Mouse (Mus musculus): ENCODE measurements at regions not wholly inside any gene's neighbourhood (a gene's known extent, or its start where the extent isn't known, plus 50 kb on each side); places are given as distances from the start of the nearest gene placed in this dataset.
A peak's percentile ranks its signal among the peaks of the same experiment; 100 is the strongest.

DNA sequence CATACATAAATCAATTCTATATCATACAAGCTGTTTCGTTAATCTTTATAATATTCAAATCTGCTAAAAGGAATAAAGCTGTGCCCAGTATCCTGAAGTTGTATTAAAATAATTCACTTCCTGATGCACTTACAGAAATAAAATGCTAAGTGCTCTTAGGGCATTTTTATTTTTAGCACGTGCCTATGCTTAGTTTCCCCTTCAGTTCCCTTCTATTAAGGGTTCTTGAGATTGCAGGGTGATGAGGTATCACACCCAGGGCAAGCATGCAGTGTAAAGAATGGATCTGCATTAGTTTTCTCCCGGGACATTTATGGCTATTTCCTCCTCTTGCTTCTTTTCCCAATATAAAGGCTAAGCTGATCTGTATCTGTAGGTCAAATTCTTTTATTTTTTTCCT lies 1858.8 kb upstream of the Lrrc6 start:
- peaks cover 15% of the 10 kb centered on the region for H3K4me1 ChIP-seq
- no peak overlapping the region for H3K27ac ChIP-seq
- no peaks in the 10 kb centered on the region for H3K9me3 ChIP-seq (replicated peaks)
- H3K27me3 ChIP-seq = no peaks in the 10 kb centered on the region
- no peak for ATAC-seq (replicated peaks; ENCODE audit: low FRiP score)
- H3K36me3 ChIP-seq = no peaks in the 10 kb centered on the region
- H3K4me2 ChIP-seq = no peak overlapping the region
- no peak overlapping the region for H3K9ac ChIP-seq
- WGBS = 67% methylated on average over 3 of the region's 3 CpGs
- no peak overlapping the region for H3K4me3 ChIP-seq (replicated peaks)

DNA sequence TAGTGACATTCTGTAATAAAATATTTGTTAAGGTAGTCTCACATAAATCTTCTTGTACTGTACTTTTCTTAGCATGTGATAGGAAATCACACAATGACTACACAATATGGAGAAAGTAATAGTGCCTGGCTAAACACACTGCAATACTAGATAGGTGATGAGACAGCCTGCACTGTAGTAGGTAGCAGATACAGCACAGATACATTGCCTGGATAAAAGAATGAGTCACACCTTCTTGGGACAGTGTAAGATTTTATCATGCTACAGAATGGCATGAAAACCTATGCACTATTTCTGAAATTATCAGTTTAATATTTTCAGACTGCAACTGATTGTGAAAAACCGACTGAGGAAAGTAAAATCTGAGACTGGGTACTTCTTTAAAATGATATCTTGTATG lies 1855.2 kb upstream of the Lrrc6 start:
- WGBS = 82% methylated on average over 1 of the region's 1 CpGs
- ATAC-seq (replicated peaks; ENCODE audit: low FRiP score) = no peak
- no peaks in the 10 kb centered on the region for H3K27me3 ChIP-seq
- H3K36me3 ChIP-seq = no peaks in the 10 kb centered on the region
- peaks cover 4% of the 10 kb centered on the region for H3K4me1 ChIP-seq
- no peak overlapping the region for H3K4me3 ChIP-seq (replicated peaks)
- no peak overlapping the region for H3K9ac ChIP-seq
- H3K27ac ChIP-seq = no peak overlapping the region
- no peaks in the 10 kb centered on the region for H3K9me3 ChIP-seq (replicated peaks)
- no peak overlapping the region for H3K4me2 ChIP-seq

DNA sequence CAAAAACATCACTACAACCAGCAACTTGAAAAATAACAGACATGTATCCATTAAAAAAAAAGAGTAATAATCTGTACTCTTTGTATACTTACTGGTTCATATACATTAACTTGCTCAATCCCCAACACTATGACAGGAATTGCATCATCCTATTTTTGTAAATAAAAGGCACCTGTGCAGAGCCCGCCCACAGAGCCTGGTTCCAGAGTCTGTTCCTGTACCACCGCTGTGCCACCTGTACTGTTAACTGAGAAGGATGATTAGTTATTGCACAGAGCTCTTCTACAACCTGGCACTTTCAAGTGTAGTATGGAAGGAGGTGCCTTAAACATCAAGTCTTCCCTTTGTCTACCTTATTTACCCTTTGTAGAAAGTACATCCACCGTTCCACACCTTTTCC lies 1843.9 kb upstream of the Lrrc6 start:
- H3K27ac ChIP-seq = no peak overlapping the region
- no peak overlapping the region for H3K4me3 ChIP-seq (replicated peaks)
- H3K9ac ChIP-seq = no peak overlapping the region
- ATAC-seq (replicated peaks; ENCODE audit: low FRiP score) = no peak
- H3K27me3 ChIP-seq = no peaks in the 10 kb centered on the region
- no peaks in the 10 kb centered on the region for H3K9me3 ChIP-seq (replicated peaks)
- H3K4me1 ChIP-seq = no peaks in the 10 kb centered on the region
- H3K36me3 ChIP-seq = peaks cover 9% of the 10 kb centered on the region
- WGBS = 94% methylated on average over 3 of the region's 3 CpGs
- H3K4me2 ChIP-seq = no peak overlapping the region

DNA sequence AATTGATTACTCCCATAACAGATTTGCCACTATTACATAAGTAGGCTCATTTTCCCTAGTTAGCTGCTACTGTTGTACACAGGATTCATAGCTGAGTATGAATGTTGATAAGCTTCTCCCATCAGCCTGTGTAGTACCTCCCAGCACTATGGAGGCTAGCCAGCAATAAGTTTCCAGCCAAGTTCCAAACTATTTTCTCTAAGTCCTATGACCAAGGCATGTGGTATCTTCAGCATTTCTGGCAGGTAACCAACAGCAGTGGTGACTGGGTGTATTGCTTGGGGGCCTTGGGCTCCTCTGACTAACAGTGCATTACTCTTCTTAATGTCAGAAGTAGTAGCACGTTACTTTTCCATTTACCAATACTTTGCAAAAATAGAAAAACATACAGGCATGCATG lies 1841.8 kb upstream of the Lrrc6 start:
- WGBS = 81% methylated on average over 1 of the region's 1 CpGs
- Histone ChIP-seq H3K9me3 (replicated peaks) (no peaks in the 10 kb centered on the region), H3K4me1 (no peaks in the 10 kb centered on the region), H3K9ac (no peak overlapping the region), H3K27me3 (no peaks in the 10 kb centered on the region), H3K36me3 (peaks cover 14% of the 10 kb centered on the region), H3K4me2 (no peak overlapping the region), H3K27ac (no peak overlapping the region), H3K4me3 (replicated peaks) (no peak overlapping the region)
- no peak for ATAC-seq (replicated peaks; ENCODE audit: low FRiP score)

DNA sequence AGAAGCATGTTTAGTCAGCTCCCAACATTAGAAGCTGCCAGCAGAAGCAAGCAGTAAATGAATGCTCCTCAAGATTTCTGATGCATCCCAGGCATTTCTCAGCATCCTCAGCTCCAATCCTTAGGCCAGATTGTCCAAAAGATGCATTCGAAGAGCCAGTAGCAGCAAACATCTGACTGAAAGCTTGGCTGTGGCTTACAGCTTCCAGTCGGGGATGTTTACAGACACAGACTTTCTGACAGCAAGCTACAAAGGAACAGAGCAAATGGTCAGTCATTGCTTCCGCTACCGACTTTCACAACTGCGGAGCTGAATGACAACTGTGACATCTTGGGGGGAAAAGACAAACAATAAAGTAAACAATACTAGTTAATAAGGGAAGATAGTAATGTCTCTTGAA lies 1840.3 kb upstream of the Lrrc6 start:
- peaks cover 14% of the 10 kb centered on the region for H3K36me3 ChIP-seq
- no peaks in the 10 kb centered on the region for H3K4me1 ChIP-seq
- H3K27ac ChIP-seq = no peak overlapping the region
- H3K9ac ChIP-seq = no peak overlapping the region
- WGBS = 36% methylated on average over 5 of the region's 5 CpGs
- no peak for ATAC-seq (replicated peaks; ENCODE audit: low FRiP score)
- no peak overlapping the region for H3K4me2 ChIP-seq
- H3K9me3 ChIP-seq (replicated peaks) = no peaks in the 10 kb centered on the region
- H3K4me3 ChIP-seq (replicated peaks) = no peak overlapping the region
- no peaks in the 10 kb centered on the region for H3K27me3 ChIP-seq

DNA sequence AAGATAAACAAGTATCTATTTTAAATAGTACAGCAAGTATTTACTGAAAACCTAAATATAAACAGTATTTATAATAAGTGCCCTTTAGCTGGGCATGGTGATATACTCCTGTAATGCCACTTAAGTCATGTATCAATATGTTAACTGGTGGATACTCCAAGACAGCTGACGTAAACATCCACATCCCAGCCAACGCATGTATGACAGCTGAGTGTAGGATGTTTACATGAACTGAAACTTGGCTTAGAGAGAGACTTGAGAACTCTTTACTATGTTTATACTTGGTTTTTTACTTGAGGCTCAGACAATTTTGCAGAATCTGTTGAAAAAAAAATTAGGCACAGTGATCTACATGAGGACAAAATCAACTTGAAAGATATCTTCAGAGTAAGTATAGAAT lies 1836.6 kb upstream of the Lrrc6 start:
- no peak for ATAC-seq (replicated peaks; ENCODE audit: low FRiP score)
- H3K36me3 ChIP-seq = peaks cover 17% of the 10 kb centered on the region
- no peaks in the 10 kb centered on the region for H3K4me1 ChIP-seq
- WGBS = 94% methylated on average over 2 of the region's 2 CpGs
- no peak overlapping the region for H3K27ac ChIP-seq
- no peak overlapping the region for H3K4me3 ChIP-seq (replicated peaks)
- H3K9me3 ChIP-seq (replicated peaks) = no peaks in the 10 kb centered on the region
- H3K27me3 ChIP-seq = no peaks in the 10 kb centered on the region
- no peak overlapping the region for H3K9ac ChIP-seq
- no peak overlapping the region for H3K4me2 ChIP-seq

DNA sequence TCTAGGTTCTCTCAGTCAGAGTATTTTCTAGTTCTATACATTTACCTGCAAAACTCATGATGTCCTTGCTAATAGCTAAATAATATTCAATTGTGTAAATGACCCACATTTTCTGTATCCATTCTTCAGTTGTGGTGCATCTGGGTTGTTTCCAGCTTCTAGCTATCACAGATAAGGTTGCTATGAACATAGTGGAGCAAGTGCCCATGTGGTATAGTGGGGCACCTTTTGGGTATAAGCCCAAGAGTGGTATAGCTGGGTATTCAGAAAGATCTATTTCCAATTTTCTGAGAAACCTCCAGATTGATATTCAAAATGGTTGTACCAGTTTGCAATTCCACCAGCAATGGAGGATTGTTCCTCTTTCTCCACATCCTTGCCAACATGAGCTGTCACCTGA lies 1835.1 kb upstream of the Lrrc6 start:
- Histone ChIP-seq H3K4me1 (no peaks in the 10 kb centered on the region), H3K4me3 (replicated peaks) (no peak overlapping the region), H3K9ac (no peak overlapping the region), H3K27ac (no peak overlapping the region), H3K36me3 (peaks cover 13% of the 10 kb centered on the region), H3K4me2 (no peak overlapping the region), H3K9me3 (replicated peaks) (no peaks in the 10 kb centered on the region), H3K27me3 (no peaks in the 10 kb centered on the region)
- no peak for ATAC-seq (replicated peaks; ENCODE audit: low FRiP score)

DNA sequence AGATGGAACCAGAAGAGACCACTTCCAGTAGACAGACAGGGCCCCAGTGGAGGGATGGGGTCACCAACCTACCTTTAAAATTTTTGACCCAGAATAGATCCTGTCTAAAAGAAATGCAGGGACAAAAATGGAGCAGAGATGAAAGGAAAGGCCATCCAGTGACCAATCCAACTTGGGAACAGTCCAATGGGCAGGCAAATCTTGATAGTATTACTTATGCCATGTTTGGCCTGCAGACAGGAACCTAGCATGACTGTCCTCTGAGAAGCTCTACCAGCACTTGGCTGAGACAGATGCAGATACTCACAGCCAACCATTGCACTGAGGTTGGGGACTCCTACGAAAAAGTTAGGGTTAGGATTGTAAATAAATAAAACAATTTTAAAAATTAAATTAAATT lies 1815.4 kb upstream of the Lrrc6 start:
- H3K9me3 ChIP-seq (replicated peaks) = no peaks in the 10 kb centered on the region
- no peak for ATAC-seq (replicated peaks; ENCODE audit: low FRiP score)
- H3K36me3 ChIP-seq = no peaks in the 10 kb centered on the region
- H3K4me2 ChIP-seq = no peak overlapping the region
- WGBS = 86% methylated on average over 1 of the region's 1 CpGs
- no peak overlapping the region for H3K27ac ChIP-seq
- no peak overlapping the region for H3K9ac ChIP-seq
- no peaks in the 10 kb centered on the region for H3K27me3 ChIP-seq
- no peak overlapping the region for H3K4me3 ChIP-seq (replicated peaks)
- no peaks in the 10 kb centered on the region for H3K4me1 ChIP-seq

MicroRNAs in the stretch of these regions (microRNA counts, 519-probe panel; counts per million panel counts)
- microRNA mmu-miR-30b = 3,292 counts per million, percentile 87 among the panel's probes with 10 or more counts
- microRNA mmu-miR-30d = 2,829 counts per million, percentile 71 among the panel's probes with 10 or more counts

Small RNA genes in the stretch of these regions (microRNA-seq; reads per million reads assigned to microRNA genes)
- gene Mir30b (118 reads per million, percentile 58 among the genes with 10 or more reads in this experiment), gene Mir30d (3,620 reads per million, percentile 90 among the genes with 10 or more reads in this experiment)

Data from kidney, embryonic 15.5 days (tissue).